ENCODE assay signal across 10 mouse cellular contexts in the genomic region with DNA sequence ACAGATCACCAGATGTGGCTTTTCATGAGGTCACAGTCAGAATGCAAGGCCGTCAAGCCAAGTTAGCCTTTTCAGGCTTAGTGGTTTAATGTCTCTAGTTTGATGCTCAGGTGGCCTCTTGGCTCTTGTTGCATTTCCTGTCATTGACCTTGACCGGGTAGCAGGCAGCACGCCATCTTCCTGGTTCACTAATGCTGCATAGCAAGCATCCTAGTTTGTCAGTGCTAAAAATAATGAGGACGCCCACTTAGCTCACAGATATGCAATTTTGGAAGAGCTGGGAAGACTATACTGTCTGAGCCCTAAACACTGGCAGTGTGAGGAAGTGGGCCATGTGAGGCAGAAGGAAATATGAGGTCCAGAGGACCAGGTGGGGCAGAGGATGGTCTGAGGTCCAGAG.
DNase-seq lines count a peak whose midpoint lies in the region.
"Had no signal": no experiment of that assay in that cellular context is flagged by ENCODE, and none has a peak within 500 bp of the region (broad histone marks: within the 10 kb centered on the region; RNA-seq: fewer than 3 reads in every experiment).

No protein-coding gene starts in this region.

- DNase-seq in adrenal gland, postnatal 14 days: peak; percentile 12
- no peak for DNase-seq in adrenal gland, postnatal 25 days
- peak; percentile 59 for DNase-seq in right cerebral cortex, adult 18-20 months
- DNase-seq in right cerebral cortex, postnatal 25 days: no peak
- DNase-seq in kidney, adult 8-10 months: peak; percentile 13 to 23
- no peak for DNase-seq in thymus, postnatal 14 days
- no peak for DNase-seq in ovary, postnatal 36 days (ENCODE audit: low spot score)
- DNase-seq in spleen, adult 12 weeks (ENCODE audit: low spot score): no peak
- DNase-seq: adrenal gland, postnatal 36 days; cerebellum, adult 11 months had no signal

Comparison
In these comparisons a context has a peak if more than half of its experiments do, and no peak if none do; other contexts are left out.
1. DNase-seq: peak in adrenal gland, postnatal 14 days (single experiment), right cerebral cortex, adult 18-20 months (single experiment) and kidney, adult 8-10 months (2 of 2); none in adrenal gland, postnatal 25 days (single experiment), right cerebral cortex, postnatal 25 days (single experiment), thymus, postnatal 14 days (single experiment), ovary, postnatal 36 days (single experiment) and spleen, adult 12 weeks (single experiment).